Mouse (Mus musculus): ENCODE measurements around the gene Fam83g. TPM values are rescaled to one million over a fixed set of nuclear protein-coding genes. Genes with fewer than 3 reads are reported as not detected.

Fam83g gene
- polyA plus RNA-seq, 1 experiment from 2014 or later, result 2.7 TPM

DNA sequence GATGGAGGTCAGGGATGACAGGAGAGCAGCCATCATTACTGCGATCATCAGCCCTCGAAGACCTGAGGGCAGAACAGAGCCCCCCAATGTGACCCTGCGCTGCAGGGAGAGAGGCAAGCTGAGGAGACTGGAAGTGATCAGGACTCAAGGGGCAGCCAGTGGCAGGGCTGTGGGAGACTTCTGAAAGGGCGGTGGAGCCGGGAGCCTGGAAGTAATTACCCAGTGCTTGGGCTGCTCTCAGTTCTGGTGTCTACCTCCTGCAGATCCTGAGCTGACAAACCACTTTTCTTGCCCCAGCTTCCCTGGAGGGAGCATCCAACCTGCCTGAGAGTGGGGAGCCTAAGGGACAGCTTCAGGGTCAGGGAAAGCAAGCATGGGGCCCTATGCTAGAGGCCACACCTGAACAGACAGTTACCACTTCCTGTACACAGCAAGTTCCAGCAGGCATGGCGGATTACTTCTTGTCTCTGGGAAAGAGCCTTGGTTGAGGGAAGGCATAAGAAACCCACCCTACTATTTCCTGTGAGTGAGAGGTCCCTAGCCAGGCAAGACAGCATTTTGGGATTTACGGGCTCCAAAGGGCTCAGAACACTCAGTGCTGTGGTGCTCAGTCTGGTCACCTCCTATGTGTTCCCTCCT is 7.6 kb upstream of the Fam83g start:
- Histone ChIP-seq H3K4me1 (replicated peaks) (peaks cover 12% of the 10 kb centered on the region; the same call in 1 of the 2 replicates), H3K4me3 (no peak overlapping the region), H3K27ac (ENCODE audit: poor library complexity, severe bottlenecking) (no peak overlapping the region), H3K27me3 (replicated peaks) (peaks cover 33% of the 10 kb centered on the region; the same call in 1 of the 2 replicates), H3K9ac (no peak overlapping the region), H3K36me3 (no peaks in the 10 kb centered on the region), H3K4me2 (no peak overlapping the region), H3K9me3 (replicated peaks) (no peaks in the 10 kb centered on the region)
- WGBS, result 74% methylated on average over 7 of the region's 7 CpGs
- ATAC-seq (ENCODE audit: insufficient number of reproducible peaks, low FRiP score), result no peak

GRCm38 (mm10) chr11:61677709-61678108 is 6.2 kb upstream of the Fam83g start:
- Histone ChIP-seq H3K4me1 (replicated peaks) (peaks cover 7% of the 10 kb centered on the region; the same call in 1 of the 2 replicates), H3K9me3 (replicated peaks) (no peaks in the 10 kb centered on the region), H3K36me3 (no peaks in the 10 kb centered on the region), H3K4me3 (no peak overlapping the region), H3K4me2 (no peak overlapping the region), H3K9ac (no peak overlapping the region), H3K27ac (ENCODE audit: poor library complexity, severe bottlenecking) (no peak overlapping the region), H3K27me3 (replicated peaks) (peaks cover 37% of the 10 kb centered on the region)
- WGBS, result 71% methylated on average over 4 of the region's 4 CpGs
- ATAC-seq (ENCODE audit: insufficient number of reproducible peaks, low FRiP score), result no peak

DNA sequence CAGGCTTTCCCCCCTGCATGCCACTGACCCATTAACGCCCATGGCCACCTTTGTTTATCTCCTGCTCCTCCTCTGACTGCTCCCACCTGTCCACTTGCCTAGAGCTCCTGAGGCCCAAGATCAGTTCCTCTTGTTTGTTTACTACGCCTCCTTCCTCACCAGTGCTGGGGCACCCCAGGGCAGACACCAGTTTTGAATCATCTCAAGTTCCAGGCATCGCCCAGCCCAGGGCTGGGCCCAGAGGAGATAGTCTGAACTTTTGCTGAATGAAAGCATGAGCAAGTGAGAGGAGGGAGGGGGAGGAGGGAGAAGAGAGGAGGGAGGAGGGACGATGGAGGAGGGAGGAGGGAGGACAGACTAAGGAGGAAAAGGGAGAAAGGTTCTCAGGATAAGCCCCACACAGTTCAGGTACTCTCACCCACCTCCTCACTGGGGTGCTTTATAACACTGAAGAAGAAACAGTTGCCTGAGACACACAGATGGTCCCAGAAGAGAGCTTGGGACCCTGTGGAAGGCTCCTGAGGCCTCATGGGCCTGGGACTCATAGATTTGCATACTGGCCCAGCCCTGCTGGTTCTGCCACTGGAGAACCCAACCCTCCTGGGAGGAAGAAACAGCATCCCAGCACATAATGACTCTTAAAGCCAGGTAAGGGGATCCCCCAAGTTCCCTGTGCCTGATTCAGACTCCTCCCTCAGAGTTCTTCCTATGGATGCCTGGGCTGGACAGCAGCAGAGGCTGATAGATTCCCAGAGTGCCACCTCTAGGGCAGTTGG is 4.6 kb upstream of the Fam83g start:
- no peaks in the 10 kb centered on the region for H3K9me3 ChIP-seq (replicated peaks)
- peaks cover 16% of the 10 kb centered on the region for H3K4me1 ChIP-seq (replicated peaks)
- WGBS, result 60% methylated on average over 4 of the region's 4 CpGs
- 0 out of 2 replicates have a peak overlapping the region, but pooled peaks have one; percentile 4 for H3K9ac ChIP-seq
- H3K27ac ChIP-seq (ENCODE audit: poor library complexity, severe bottlenecking), result no peak overlapping the region
- no peaks in the 10 kb centered on the region for H3K36me3 ChIP-seq
- H3K4me2 ChIP-seq, result no peak overlapping the region
- peaks cover 41% of the 10 kb centered on the region for H3K27me3 ChIP-seq (replicated peaks)
- H3K4me3 ChIP-seq, result no peak overlapping the region
- ATAC-seq (ENCODE audit: insufficient number of reproducible peaks, low FRiP score), result no peak

DNA sequence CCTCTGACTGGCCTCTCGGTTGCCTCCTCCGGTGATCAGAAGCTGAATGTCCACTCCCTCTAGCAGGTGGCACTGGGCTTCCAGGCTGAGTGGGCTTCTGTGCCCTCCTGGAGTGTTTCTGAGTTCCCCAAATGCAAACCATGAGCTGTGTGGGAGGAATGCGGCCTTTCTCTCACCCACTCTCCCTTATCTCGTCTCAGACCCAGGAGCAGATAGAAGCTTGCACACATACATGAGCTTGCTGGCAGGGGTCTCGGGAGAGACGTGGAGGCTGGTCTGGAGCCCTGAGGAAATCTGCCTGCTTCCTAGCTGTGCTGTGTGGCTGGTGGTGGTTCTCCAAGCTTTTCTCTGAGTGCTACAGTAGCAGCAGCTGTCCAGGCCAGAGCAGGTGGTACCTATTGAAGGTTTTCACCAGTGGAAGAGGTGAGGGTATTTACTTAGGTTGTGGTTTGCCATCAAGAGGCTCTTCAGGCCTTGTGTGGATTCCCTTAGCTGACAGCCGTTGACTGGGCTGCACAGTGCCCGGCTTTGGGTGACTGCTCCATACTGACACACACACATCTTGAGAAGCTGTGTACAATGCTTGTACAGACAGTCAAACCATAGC is 1.3 kb downstream of the Fam83g start:
- no peaks in the 10 kb centered on the region for H3K9me3 ChIP-seq (replicated peaks)
- no peak for ATAC-seq (ENCODE audit: insufficient number of reproducible peaks, low FRiP score)
- H3K27ac ChIP-seq (ENCODE audit: poor library complexity, severe bottlenecking), result 0 out of 2 replicates have a peak overlapping the region, but pooled peaks have one; percentile 6
- H3K36me3 ChIP-seq, result no peaks in the 10 kb centered on the region
- H3K9ac ChIP-seq, result peak overlapping the region; percentile 63
- H3K4me1 ChIP-seq (replicated peaks), result peaks cover 69% of the 10 kb centered on the region
- peak overlapping the region; percentile 81 for H3K4me2 ChIP-seq
- peak overlapping the region; percentile 52 for H3K4me3 ChIP-seq
- peaks cover 22% of the 10 kb centered on the region; the same call in 1 of the 2 replicates for H3K27me3 ChIP-seq (replicated peaks)
- WGBS, result 34% methylated on average over 8 of the region's 8 CpGs

DNA sequence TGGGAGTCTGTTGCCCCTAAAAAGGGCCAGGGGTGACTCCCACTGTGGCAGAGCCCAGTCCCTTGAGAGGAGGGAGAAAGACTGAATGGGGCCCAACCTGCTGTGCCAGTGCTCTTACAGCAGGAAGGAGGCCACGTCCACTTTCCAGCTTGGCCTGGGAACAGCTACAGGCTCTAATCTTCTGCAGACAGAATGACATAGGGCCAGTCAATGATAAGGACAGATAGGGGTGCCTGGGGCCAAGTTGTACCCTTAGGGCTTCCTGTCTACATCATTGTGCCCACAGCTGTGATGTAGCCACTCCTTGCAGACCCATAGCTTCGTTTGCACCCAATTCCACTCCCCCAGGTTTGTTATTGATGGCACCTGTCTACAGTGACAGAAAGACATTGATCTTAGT is 2.2 kb downstream of the Fam83g start:
- Histone ChIP-seq H3K9me3 (replicated peaks) (no peaks in the 10 kb centered on the region), H3K4me2 (peak overlapping the region; percentile 81), H3K27me3 (replicated peaks) (peaks cover 22% of the 10 kb centered on the region; the same call in 1 of the 2 replicates), H3K4me3 (no peak overlapping the region), H3K36me3 (no peaks in the 10 kb centered on the region), H3K27ac (ENCODE audit: poor library complexity, severe bottlenecking) (no peak overlapping the region), H3K4me1 (replicated peaks) (peaks cover 69% of the 10 kb centered on the region), H3K9ac (no peak overlapping the region)
- WGBS, result 12% methylated on average over 2 of the region's 2 CpGs
- ATAC-seq (ENCODE audit: insufficient number of reproducible peaks, low FRiP score), result no peak

DNA sequence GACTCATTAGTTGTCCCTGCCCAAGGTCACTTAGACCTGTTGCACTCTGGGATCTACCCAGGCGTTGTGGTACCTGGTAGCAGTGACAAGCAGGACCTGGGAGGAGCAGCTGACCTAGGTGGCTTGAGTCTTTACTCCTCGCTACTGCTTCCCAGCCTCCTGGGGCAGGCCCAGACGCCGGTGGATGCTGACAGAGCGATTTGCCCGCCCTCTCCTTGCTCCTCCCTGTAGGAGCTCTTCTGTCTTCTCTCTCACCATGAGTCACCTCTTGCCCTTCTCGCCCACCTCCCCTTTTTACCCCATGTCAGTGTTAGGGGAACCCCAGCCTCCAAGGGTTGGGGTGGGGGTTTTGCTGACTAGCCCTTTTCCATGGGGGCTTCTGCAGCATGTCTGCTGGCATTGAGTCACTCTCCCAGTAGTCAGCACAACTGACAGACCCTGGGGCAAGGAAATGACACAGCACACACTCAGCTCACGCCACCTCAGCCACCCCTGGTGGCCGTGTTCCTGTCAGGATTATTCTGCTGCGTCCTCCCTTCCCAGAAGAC is 3.1 kb downstream of the Fam83g start:
- H3K36me3 ChIP-seq, result no peaks in the 10 kb centered on the region
- H3K27me3 ChIP-seq (replicated peaks), result peaks cover 22% of the 10 kb centered on the region; the same call in 1 of the 2 replicates
- H3K4me2 ChIP-seq, result no peak overlapping the region
- peaks cover 75% of the 10 kb centered on the region for H3K4me1 ChIP-seq (replicated peaks)
- 43% methylated on average over 10 of the region's 10 CpGs for WGBS
- peak overlapping the region; percentile 34; the same call in 1 of the 2 replicates for H3K27ac ChIP-seq (ENCODE audit: poor library complexity, severe bottlenecking)
- H3K9ac ChIP-seq, result no peak overlapping the region
- H3K4me3 ChIP-seq, result no peak overlapping the region
- H3K9me3 ChIP-seq (replicated peaks), result no peaks in the 10 kb centered on the region
- no peak for ATAC-seq (ENCODE audit: insufficient number of reproducible peaks, low FRiP score)

DNA sequence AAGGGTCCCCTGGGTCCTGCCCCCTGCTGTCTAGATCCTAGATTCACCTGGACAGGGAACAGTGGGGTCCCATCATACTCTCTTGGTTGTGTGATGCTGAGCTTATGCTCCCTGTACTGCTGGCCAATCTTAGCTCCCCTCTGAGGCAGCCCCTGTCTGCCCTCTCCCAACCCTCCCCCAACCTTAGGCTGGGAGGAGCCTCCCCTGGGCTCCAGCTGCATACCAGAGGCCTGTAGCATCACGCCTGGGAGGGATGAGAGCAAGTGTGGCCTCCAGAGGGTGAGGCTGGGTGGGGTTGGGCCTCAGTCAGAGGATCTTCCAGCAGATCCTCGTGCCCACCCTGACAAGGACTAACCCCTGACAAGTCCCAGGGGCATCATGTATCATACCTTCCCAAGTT is 3.7 kb downstream of the Fam83g start:
- H3K4me3 ChIP-seq, result no peak overlapping the region
- H3K9ac ChIP-seq, result no peak overlapping the region
- no peak overlapping the region for H3K4me2 ChIP-seq
- peak overlapping the region; percentile 34; the same call in 1 of the 2 replicates for H3K27ac ChIP-seq (ENCODE audit: poor library complexity, severe bottlenecking)
- H3K27me3 ChIP-seq (replicated peaks), result peaks cover 19% of the 10 kb centered on the region; the same call in 1 of the 2 replicates
- 29% methylated on average over 2 of the region's 2 CpGs for WGBS
- no peak for ATAC-seq (ENCODE audit: insufficient number of reproducible peaks, low FRiP score)
- H3K9me3 ChIP-seq (replicated peaks), result no peaks in the 10 kb centered on the region
- no peaks in the 10 kb centered on the region for H3K36me3 ChIP-seq
- H3K4me1 ChIP-seq (replicated peaks), result peaks cover 75% of the 10 kb centered on the region

GRCm38 (mm10) chr11:61692996-61693395 is 9.1 kb downstream of the Fam83g start:
- no peak overlapping the region for H3K27ac ChIP-seq (ENCODE audit: poor library complexity, severe bottlenecking)
- WGBS, result 88% methylated on average over 5 of the region's 5 CpGs
- peaks cover 27% of the 10 kb centered on the region for H3K4me1 ChIP-seq (replicated peaks)
- H3K9me3 ChIP-seq (replicated peaks), result no peaks in the 10 kb centered on the region
- H3K4me3 ChIP-seq, result no peak overlapping the region
- no peaks in the 10 kb centered on the region for H3K36me3 ChIP-seq
- no peak for ATAC-seq (ENCODE audit: insufficient number of reproducible peaks, low FRiP score)
- no peak overlapping the region for H3K4me2 ChIP-seq
- H3K9ac ChIP-seq, result no peak overlapping the region
- no peaks in the 10 kb centered on the region for H3K27me3 ChIP-seq (replicated peaks)

DNA sequence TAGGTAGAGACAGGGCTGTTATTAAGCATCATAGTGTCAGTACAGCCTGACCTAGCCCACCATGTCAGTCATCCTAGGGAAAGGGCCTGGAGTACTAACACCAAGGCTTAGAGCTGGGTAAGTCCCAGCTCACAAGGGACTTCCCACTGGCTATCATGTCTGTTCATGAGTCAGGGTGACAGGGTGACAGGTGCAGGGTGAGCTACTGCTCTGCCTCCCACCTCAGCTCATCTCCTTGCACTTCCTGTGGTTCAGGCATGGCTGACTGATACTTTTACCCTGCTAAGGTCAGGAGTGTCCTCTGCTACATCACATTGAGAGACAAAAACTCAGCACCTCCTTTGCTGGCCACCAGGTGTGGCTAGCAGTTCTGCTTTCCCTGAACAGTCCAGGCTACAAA is 15.0 kb downstream of the Fam83g start:
- no peak for ATAC-seq (ENCODE audit: insufficient number of reproducible peaks, low FRiP score)
- Histone ChIP-seq H3K36me3 (peaks cover 2% of the 10 kb centered on the region; the same call in 1 of the 2 replicates), H3K9ac (no peak overlapping the region), H3K4me1 (replicated peaks) (no peaks in the 10 kb centered on the region; the same call in 1 of the 2 replicates), H3K27ac (ENCODE audit: poor library complexity, severe bottlenecking) (no peak overlapping the region), H3K27me3 (replicated peaks) (no peaks in the 10 kb centered on the region), H3K9me3 (replicated peaks) (no peaks in the 10 kb centered on the region), H3K4me3 (no peak overlapping the region), H3K4me2 (no peak overlapping the region)

- 87% methylated on average over 5 of the region's 5 CpGs for WGBS
- Histone ChIP-seq H3K9me3 (replicated peaks) (no peaks in the 10 kb centered on the region), H3K27ac (ENCODE audit: poor library complexity, severe bottlenecking) (no peak overlapping the region), H3K27me3 (replicated peaks) (no peaks in the 10 kb centered on the region), H3K36me3 (peaks cover 2% of the 10 kb centered on the region; the same call in 1 of the 2 replicates), H3K4me1 (replicated peaks) (no peaks in the 10 kb centered on the region; the same call in 1 of the 2 replicates), H3K9ac (no peak overlapping the region), H3K4me3 (no peak overlapping the region), H3K4me2 (no peak overlapping the region)
- no peak for ATAC-seq (ENCODE audit: insufficient number of reproducible peaks, low FRiP score)
Measured at GRCm38 (mm10) chr11:61699460-61699859, 15.6 kb downstream of the Fam83g start.

DNA sequence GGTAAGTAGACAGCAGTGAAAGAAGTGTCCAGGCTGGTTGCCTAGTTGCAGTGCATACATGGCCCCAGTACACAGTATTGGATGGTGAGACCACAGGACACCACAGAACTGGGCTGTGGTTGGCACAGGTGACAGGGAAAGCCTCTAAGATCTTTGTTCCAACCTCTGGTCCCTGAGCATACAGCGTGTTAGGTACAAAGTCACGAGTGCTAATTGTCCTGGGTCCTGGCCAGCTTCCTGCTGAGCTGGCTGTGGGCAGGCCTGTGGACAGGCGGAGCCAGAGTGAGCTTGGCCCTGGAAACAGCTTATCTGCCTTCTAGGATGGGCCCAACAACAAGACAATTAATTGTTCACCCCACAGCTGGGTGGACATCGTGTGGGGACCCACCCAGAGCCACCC is 16.0 kb downstream of the Fam83g start:
- Histone ChIP-seq H3K27me3 (replicated peaks) (no peaks in the 10 kb centered on the region), H3K4me2 (no peak overlapping the region), H3K9me3 (replicated peaks) (no peaks in the 10 kb centered on the region), H3K4me1 (replicated peaks) (no peaks in the 10 kb centered on the region; the same call in 1 of the 2 replicates), H3K27ac (ENCODE audit: poor library complexity, severe bottlenecking) (no peak overlapping the region), H3K9ac (no peak overlapping the region), H3K36me3 (peaks cover 2% of the 10 kb centered on the region; the same call in 1 of the 2 replicates), H3K4me3 (no peak overlapping the region)
- no peak for ATAC-seq (ENCODE audit: insufficient number of reproducible peaks, low FRiP score)
- 56% methylated on average over 4 of the region's 4 CpGs for WGBS
